Mouse (Mus musculus): ENCODE data around the gene Opcml. TPM values are rescaled to one million over a fixed set of nuclear protein-coding genes. Genes with fewer than 3 reads are reported as not detected.

The Opcml gene
- total and polyA plus RNA-seq, 3 experiments, result 0.94 to 1.3 (median 1.2) TPM

GRCm38 (mm10) chr9:28444485-28444884 is 653.9 kb downstream of the Opcml start:
- WGBS, result 63% methylated on average over 3 of the region's 3 CpGs
- no peak for TF ChIP-seq CTCF (IDR thresholded peaks at IDR 0.05)
- no peak for TF ChIP-seq EP300 (IDR thresholded peaks at IDR 0.05; ENCODE audit: insufficient read depth, low read depth, low read length)
- no peak for TF ChIP-seq POLR2A (IDR thresholded peaks at IDR 0.05; ENCODE audit: insufficient read depth, low read depth, low read length)
- no peaks in the 10 kb centered on the region for H3K36me3 ChIP-seq (ENCODE audit: control insufficient read depth, insufficient read depth, low read length)
- DNase-seq, result peak; percentile 18
- no peak overlapping the region for H3K9ac ChIP-seq (ENCODE audit: low read depth, low read length)
- no peak overlapping the region for H3K27ac ChIP-seq
- H3K4me1 ChIP-seq (ENCODE audit: control insufficient read depth, insufficient read depth, low read length), result peaks cover 4% of the 10 kb centered on the region
- H3K4me3 ChIP-seq, result no peak overlapping the region
- intact Hi-C loops (cut with DNase I), result no loop called here
- H3K27me3 ChIP-seq (ENCODE audit: control insufficient read depth, insufficient read depth, low read length), result no peaks in the 10 kb centered on the region
- no peaks in the 10 kb centered on the region for H3K79me2 ChIP-seq (replicated peaks; ENCODE audit: control insufficient read depth, insufficient read depth, low read length)

- DNase-seq, result no peak
- intact Hi-C loops (cut with DNase I), result no loop called here
- 61% methylated on average over 8 of the region's 8 CpGs for WGBS
- H3K27ac ChIP-seq, result no peak overlapping the region
- H3K4me3 ChIP-seq, result no peak overlapping the region
- no peaks in the 10 kb centered on the region for H3K79me2 ChIP-seq (replicated peaks; ENCODE audit: control insufficient read depth, insufficient read depth, low read length)
- H3K27me3 ChIP-seq (ENCODE audit: control insufficient read depth, insufficient read depth, low read length), result no peaks in the 10 kb centered on the region
- TF ChIP-seq POLR2A (IDR thresholded peaks at IDR 0.05; ENCODE audit: insufficient read depth, low read depth, low read length), result no peak
- no peak for TF ChIP-seq CTCF (IDR thresholded peaks at IDR 0.05)
- no peak for TF ChIP-seq EP300 (IDR thresholded peaks at IDR 0.05; ENCODE audit: insufficient read depth, low read depth, low read length)
- no peaks in the 10 kb centered on the region for H3K36me3 ChIP-seq (ENCODE audit: control insufficient read depth, insufficient read depth, low read length)
- no peak overlapping the region for H3K9ac ChIP-seq (ENCODE audit: low read depth, low read length)
- H3K4me1 ChIP-seq (ENCODE audit: control insufficient read depth, insufficient read depth, low read length), result peaks cover 4% of the 10 kb centered on the region
Measured at GRCm38 (mm10) chr9:28444972-28445371, 654.4 kb downstream of the Opcml start.

- Histone ChIP-seq H3K79me2 (replicated peaks; ENCODE audit: control insufficient read depth, insufficient read depth, low read length) (no peaks in the 10 kb centered on the region), H3K4me3 (no peak overlapping the region), H3K4me1 (ENCODE audit: control insufficient read depth, insufficient read depth, low read length) (peaks cover 2% of the 10 kb centered on the region; the same call in 1 of the 2 replicates), H3K36me3 (ENCODE audit: control insufficient read depth, insufficient read depth, low read length) (no peaks in the 10 kb centered on the region), H3K27ac (no peak overlapping the region), H3K27me3 (ENCODE audit: control insufficient read depth, insufficient read depth, low read length) (no peaks in the 10 kb centered on the region), H3K9ac (ENCODE audit: low read depth, low read length) (no peak overlapping the region)
- TF ChIP-seq POLR2A (IDR thresholded peaks at IDR 0.05; ENCODE audit: insufficient read depth, low read depth, low read length) (no peak), CTCF (IDR thresholded peaks at IDR 0.05) (no peak), EP300 (IDR thresholded peaks at IDR 0.05; ENCODE audit: insufficient read depth, low read depth, low read length) (no peak)
- WGBS, result 83% methylated on average over 1 of the region's 1 CpGs
- no peak for DNase-seq
- intact Hi-C loops (cut with DNase I), result no loop called here
Measured at GRCm38 (mm10) chr9:28445863-28446262, 655.3 kb downstream of the Opcml start.

GRCm38 (mm10) chr9:28446278-28447064 is 655.9 kb downstream of the Opcml start:
- Histone ChIP-seq H3K36me3 (ENCODE audit: control insufficient read depth, insufficient read depth, low read length) (no peaks in the 10 kb centered on the region), H3K9ac (ENCODE audit: low read depth, low read length) (no peak overlapping the region), H3K27ac (no peak overlapping the region), H3K27me3 (ENCODE audit: control insufficient read depth, insufficient read depth, low read length) (no peaks in the 10 kb centered on the region), H3K79me2 (replicated peaks; ENCODE audit: control insufficient read depth, insufficient read depth, low read length) (no peaks in the 10 kb centered on the region), H3K4me3 (no peak overlapping the region), H3K4me1 (ENCODE audit: control insufficient read depth, insufficient read depth, low read length) (peaks cover 2% of the 10 kb centered on the region; the same call in 1 of the 2 replicates)
- TF ChIP-seq CTCF (IDR thresholded peaks at IDR 0.05) (no peak), EP300 (IDR thresholded peaks at IDR 0.05; ENCODE audit: insufficient read depth, low read depth, low read length) (no peak), POLR2A (IDR thresholded peaks at IDR 0.05; ENCODE audit: insufficient read depth, low read depth, low read length) (no peak)
- 84% methylated on average over 4 of the region's 4 CpGs for WGBS
- intact Hi-C loops (cut with DNase I), result no loop called here
- DNase-seq, result no peak

GRCm38 (mm10) chr9:28452509-28452908 is 661.9 kb downstream of the Opcml start:
- H3K27me3 ChIP-seq (ENCODE audit: control insufficient read depth, insufficient read depth, low read length), result no peaks in the 10 kb centered on the region
- no peak for TF ChIP-seq EP300 (IDR thresholded peaks at IDR 0.05; ENCODE audit: insufficient read depth, low read depth, low read length)
- no peak for TF ChIP-seq CTCF (IDR thresholded peaks at IDR 0.05)
- TF ChIP-seq POLR2A (IDR thresholded peaks at IDR 0.05; ENCODE audit: insufficient read depth, low read depth, low read length), result no peak
- H3K9ac ChIP-seq (ENCODE audit: low read depth, low read length), result no peak overlapping the region
- intact Hi-C loops (cut with DNase I), result no loop called here
- no peaks in the 10 kb centered on the region for H3K79me2 ChIP-seq (replicated peaks; ENCODE audit: control insufficient read depth, insufficient read depth, low read length)
- no peak overlapping the region for H3K4me3 ChIP-seq
- H3K36me3 ChIP-seq (ENCODE audit: control insufficient read depth, insufficient read depth, low read length), result no peaks in the 10 kb centered on the region
- 75% methylated on average over 2 of the region's 2 CpGs for WGBS
- no peak for DNase-seq
- H3K27ac ChIP-seq, result no peak overlapping the region
- H3K4me1 ChIP-seq (ENCODE audit: control insufficient read depth, insufficient read depth, low read length), result no peaks in the 10 kb centered on the region

GRCm38 (mm10) chr9:28453062-28453461 is 662.5 kb downstream of the Opcml start:
- H3K9ac ChIP-seq (ENCODE audit: low read depth, low read length), result no peak overlapping the region
- H3K4me1 ChIP-seq (ENCODE audit: control insufficient read depth, insufficient read depth, low read length), result no peaks in the 10 kb centered on the region
- DNase-seq, result no peak
- H3K79me2 ChIP-seq (replicated peaks; ENCODE audit: control insufficient read depth, insufficient read depth, low read length), result no peaks in the 10 kb centered on the region
- 16% methylated on average over 2 of the region's 2 CpGs for WGBS
- H3K27me3 ChIP-seq (ENCODE audit: control insufficient read depth, insufficient read depth, low read length), result no peaks in the 10 kb centered on the region
- no peak overlapping the region for H3K27ac ChIP-seq
- TF ChIP-seq POLR2A (IDR thresholded peaks at IDR 0.05; ENCODE audit: insufficient read depth, low read depth, low read length) (no peak), CTCF (IDR thresholded peaks at IDR 0.05) (no peak), EP300 (IDR thresholded peaks at IDR 0.05; ENCODE audit: insufficient read depth, low read depth, low read length) (no peak)
- intact Hi-C loops (cut with DNase I), result no loop called here
- no peak overlapping the region for H3K4me3 ChIP-seq
- H3K36me3 ChIP-seq (ENCODE audit: control insufficient read depth, insufficient read depth, low read length), result no peaks in the 10 kb centered on the region
